Mouse (Mus musculus) neutrophil, adult 5-6 weeks (primary cell): ENCODE results near the gene Gm8165. TPM values are rescaled to one million over a fixed set of nuclear protein-coding genes. Genes with fewer than 3 reads are reported as not detected.
"Not testable (repeated sequence)": the region's sequence is repeated elsewhere in the genome, so short reads cannot be mapped to it uniquely, and the experiment has no call there.

Experiments used
- ATAC-seq: fragments of 151-379, 151-347 bp; 2 replicates; pipeline ENCODE4 v1.8.0; 2017; ENCODE audit warnings: mild to moderate bottlenecking, moderate TSS enrichment; ENCODE audit not compliant: insufficient number of reproducible peaks, poor library complexity, low FRiP score, severe bottlenecking; ENCODE audit errors: extremely low read depth
- total RNA-seq: library from RNA; stranded (forward); fragments of 200-1000 nt; gene quantifications from 2 replicates; pipeline ENCODE4 v1.2.3, GENCODE M21; 2017

The Gm8165 gene
- total RNA-seq: not detected in 2 replicates

DNA sequence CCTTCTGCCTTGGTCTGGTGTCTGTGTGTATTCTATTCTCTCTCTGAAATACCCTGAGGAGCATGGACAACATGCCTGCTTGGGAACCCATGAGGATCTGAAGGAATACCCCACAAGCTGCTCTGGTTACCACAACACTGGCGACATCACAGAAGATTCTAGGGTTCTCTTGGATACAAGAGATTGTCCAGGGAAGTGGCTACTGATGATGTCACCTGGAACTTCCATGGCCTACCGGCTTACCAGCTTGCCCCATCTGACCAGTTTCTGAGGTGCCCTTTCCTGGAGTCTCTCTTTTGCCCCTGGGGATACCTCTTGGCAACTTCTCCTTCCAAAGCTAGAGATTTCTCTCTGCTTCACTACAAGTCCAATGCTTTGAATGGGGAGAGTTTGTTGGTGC, at the start of gene Gm8165:
Gm8165 (minus strand) TSS at position 101 of the 400 bp plus-strand sequence.
- not testable (repeated sequence) for ATAC-seq

DNA sequence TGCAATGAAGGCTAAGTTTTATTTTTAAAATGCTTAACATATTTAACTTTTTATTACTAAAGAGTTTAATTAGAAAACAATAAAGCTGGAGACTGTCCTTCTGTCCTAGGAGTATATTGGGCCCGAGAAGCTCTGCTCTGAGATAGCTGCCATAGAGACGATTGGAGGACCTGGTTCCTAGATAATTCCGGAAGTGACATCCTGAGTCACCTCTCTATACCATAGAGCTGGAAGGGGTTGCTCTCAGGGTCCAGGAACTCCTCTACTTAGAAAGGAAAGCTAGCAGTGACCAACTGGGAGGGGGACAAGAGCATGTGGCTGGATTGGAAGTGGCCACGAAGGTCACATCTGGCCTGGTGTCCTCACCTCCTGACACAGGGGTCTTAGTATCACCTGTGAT, 20.6 kb upstream of the Gm8165 start, which contains the start of gene Gm7324:
Gm7324 (plus strand) TSS at position 208 of the 400 bp plus-strand sequence.
- ATAC-seq: not testable (repeated sequence)

Other genes starting within 250 kb of the Gm8165 start
- gene Gm5799, start 133.6 kb downstream of the Gm8165 start, total RNA-seq: not detected in 2 replicates
- not detected in 2 replicates for gene Gm17654, start 98.1 kb downstream of the Gm8165 start, total RNA-seq
- gene Gm10375, start 69.2 kb downstream of the Gm8165 start, total RNA-seq: not detected in 2 replicates
- gene Gm7324, start 20.6 kb upstream of the Gm8165 start, total RNA-seq: not detected in 2 replicates
- not detected in 2 replicates for gene Gm16506, start 50.3 kb upstream of the Gm8165 start, total RNA-seq
- gene Gm6526, start 70.7 kb upstream of the Gm8165 start, total RNA-seq: not detected in 2 replicates
- not detected in 2 replicates for gene Gm8180, start 107.5 kb upstream of the Gm8165 start, total RNA-seq
- gene Ear1, start 198.3 kb upstream of the Gm8165 start, total RNA-seq: 1.6 and 4.5 TPM in 2 replicates
- not detected in 2 replicates for gene Ear10, start 246.4 kb upstream of the Gm8165 start, total RNA-seq
- gene Gm8113, start 248.2 kb upstream of the Gm8165 start, total RNA-seq: not detected in 2 replicates